Mouse (Mus musculus): ENCODE data around the gene Dmac2.

- TF ChIP-seq CTCF (IDR thresholded peaks at IDR 0.05; ENCODE audit: low read depth) (no peak), EP300 (optimal IDR thresholded peaks at IDR 0.05) (no peak)
Observed at GRCm38 (mm10) chr7:25614831-25615705, 4.1 kb upstream of the Dmac2 start.
